Mouse (Mus musculus): Measurements from ENCODE around the gene Acot4. TPM values are rescaled to one million over a fixed set of nuclear protein-coding genes. Genes with fewer than 3 reads are reported as not detected.

Gene Acot4
- polyA plus RNA-seq, 1 experiment, result 0.39 TPM

DNA sequence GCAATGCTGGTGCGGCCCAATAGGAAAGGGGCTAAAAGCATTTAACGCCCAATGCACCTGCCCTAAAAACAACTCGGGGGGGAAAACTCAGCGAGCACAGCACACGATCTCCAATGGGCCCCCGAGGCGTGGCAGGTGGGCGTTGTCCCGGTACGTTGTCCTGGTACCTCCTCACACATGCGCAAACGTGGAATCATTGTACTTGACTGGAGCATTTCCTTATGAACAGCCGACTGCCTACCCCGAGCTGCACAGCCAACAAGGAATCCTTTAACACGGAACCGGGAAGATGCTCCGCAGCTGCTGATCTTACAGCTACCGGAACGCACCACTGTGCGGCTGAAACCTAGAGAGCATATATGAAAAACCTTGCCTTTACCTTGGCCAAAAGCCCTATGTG lies 24.2 kb downstream of the Acot4 start:
- Histone ChIP-seq H3K4me3 (ENCODE audit: low read depth, low read length) (no peak overlapping the region), H3K4me1 (ENCODE audit: control insufficient read depth, insufficient read depth, low read length) (no peaks in the 10 kb centered on the region), H3K9me3 (replicated peaks; ENCODE audit: control insufficient read depth, insufficient read depth, low read length, poor library complexity, severe bottlenecking) (no peaks in the 10 kb centered on the region), H3K27ac (ENCODE audit: insufficient read depth, low read length) (no peak overlapping the region), H3K36me3 (ENCODE audit: control insufficient read depth, insufficient read depth, low read length, poor library complexity, severe bottlenecking) (no peaks in the 10 kb centered on the region), H3K27me3 (ENCODE audit: control insufficient read depth, insufficient read depth, low read length, poor library complexity, severe bottlenecking) (no peaks in the 10 kb centered on the region; the same call in 1 of the 2 replicates), H3K9ac (ENCODE audit: low read depth, poor library complexity, severe bottlenecking) (no peak overlapping the region)
- TF ChIP-seq EP300 (IDR thresholded peaks at IDR 0.05; ENCODE audit: insufficient read depth, low read depth, low read length) (0 out of 2 replicates have a peak, but pooled peaks have one; percentile 15), CTCF (IDR thresholded peaks at IDR 0.05; ENCODE audit: low read depth, low read length) (no peak)

DNA sequence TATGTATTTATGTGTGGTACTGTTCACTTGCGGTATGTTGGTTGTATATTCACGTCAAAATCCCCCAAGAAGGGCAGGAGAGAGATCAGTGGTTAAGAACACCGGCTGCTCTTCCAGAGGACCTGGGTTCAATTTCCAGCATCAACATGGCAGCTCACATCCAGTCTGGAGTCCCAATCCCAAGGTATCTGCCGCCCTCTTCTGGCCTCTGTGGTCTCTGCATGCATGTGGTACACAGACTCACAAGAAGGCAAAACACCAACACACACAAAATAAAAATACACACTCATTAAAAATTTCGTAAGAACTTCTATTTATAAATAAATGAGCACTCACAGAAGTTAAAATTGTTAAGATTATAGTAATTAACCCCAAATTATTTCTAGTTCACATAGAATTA lies 25.0 kb downstream of the Acot4 start:
- H3K27me3 ChIP-seq (ENCODE audit: control insufficient read depth, insufficient read depth, low read length, poor library complexity, severe bottlenecking), result no peaks in the 10 kb centered on the region; the same call in 1 of the 2 replicates
- H3K27ac ChIP-seq (ENCODE audit: insufficient read depth, low read length), result no peak overlapping the region
- H3K4me3 ChIP-seq (ENCODE audit: low read depth, low read length), result no peak overlapping the region
- no peaks in the 10 kb centered on the region for H3K4me1 ChIP-seq (ENCODE audit: control insufficient read depth, insufficient read depth, low read length)
- no peaks in the 10 kb centered on the region for H3K36me3 ChIP-seq (ENCODE audit: control insufficient read depth, insufficient read depth, low read length, poor library complexity, severe bottlenecking)
- no peaks in the 10 kb centered on the region for H3K9me3 ChIP-seq (replicated peaks; ENCODE audit: control insufficient read depth, insufficient read depth, low read length, poor library complexity, severe bottlenecking)
- TF ChIP-seq POLR2A (IDR thresholded peaks at IDR 0.05; ENCODE audit: insufficient read depth, low read length) (no peak), CTCF (IDR thresholded peaks at IDR 0.05; ENCODE audit: low read depth, low read length) (peak; percentile 92), EP300 (IDR thresholded peaks at IDR 0.05; ENCODE audit: insufficient read depth, low read depth, low read length) (no peak)
- H3K9ac ChIP-seq (ENCODE audit: low read depth, poor library complexity, severe bottlenecking), result no peak overlapping the region

DNA sequence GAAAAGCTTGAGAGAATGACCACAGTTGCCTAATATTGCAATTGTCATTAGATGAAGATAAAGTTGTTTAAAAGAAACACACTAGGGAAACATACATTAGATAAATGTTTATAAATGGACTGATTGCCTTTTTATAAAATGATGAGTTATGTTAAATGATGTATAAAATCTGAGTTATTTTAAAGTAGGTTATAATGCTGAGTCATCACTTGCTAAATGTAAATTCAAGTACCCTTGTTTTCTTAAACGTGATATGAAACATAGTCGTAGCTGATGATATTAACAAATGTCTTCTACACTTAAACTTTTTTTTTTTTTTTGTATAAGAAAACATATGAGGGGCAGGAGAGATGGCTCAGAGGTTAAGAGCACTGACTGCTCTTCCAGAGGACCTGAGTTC lies 25.7 kb downstream of the Acot4 start:
- H3K36me3 ChIP-seq (ENCODE audit: control insufficient read depth, insufficient read depth, low read length, poor library complexity, severe bottlenecking), result no peaks in the 10 kb centered on the region
- no peaks in the 10 kb centered on the region for H3K9me3 ChIP-seq (replicated peaks; ENCODE audit: control insufficient read depth, insufficient read depth, low read length, poor library complexity, severe bottlenecking)
- no peak for TF ChIP-seq CTCF (IDR thresholded peaks at IDR 0.05; ENCODE audit: low read depth, low read length)
- TF ChIP-seq EP300 (IDR thresholded peaks at IDR 0.05; ENCODE audit: insufficient read depth, low read depth, low read length), result no peak
- no peak for TF ChIP-seq POLR2A (IDR thresholded peaks at IDR 0.05; ENCODE audit: insufficient read depth, low read length)
- no peaks in the 10 kb centered on the region for H3K4me1 ChIP-seq (ENCODE audit: control insufficient read depth, insufficient read depth, low read length)
- H3K4me3 ChIP-seq (ENCODE audit: low read depth, low read length), result no peak overlapping the region
- H3K9ac ChIP-seq (ENCODE audit: low read depth, poor library complexity, severe bottlenecking), result no peak overlapping the region
- H3K27ac ChIP-seq (ENCODE audit: insufficient read depth, low read length), result no peak overlapping the region
- no peaks in the 10 kb centered on the region; the same call in 1 of the 2 replicates for H3K27me3 ChIP-seq (ENCODE audit: control insufficient read depth, insufficient read depth, low read length, poor library complexity, severe bottlenecking)

DNA sequence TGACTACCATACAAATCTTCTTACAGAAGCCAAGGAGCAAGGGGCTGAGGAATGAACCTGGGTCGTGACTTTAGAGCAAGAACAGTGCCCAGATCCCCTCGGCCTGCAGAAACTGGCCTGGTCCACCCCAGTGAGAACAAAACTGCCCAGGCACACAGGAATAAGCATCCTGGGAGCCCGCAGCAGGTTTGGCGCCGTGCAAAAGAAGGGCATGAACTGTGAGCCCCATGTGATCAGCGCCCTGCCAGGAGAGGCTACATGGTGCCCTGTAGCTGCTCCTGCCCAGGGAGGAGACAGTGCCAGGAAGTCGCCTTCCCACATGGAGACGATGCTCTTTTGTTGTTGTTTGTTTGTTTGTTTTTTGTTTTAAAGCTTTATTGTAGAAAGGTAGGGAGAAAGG lies 26.4 kb downstream of the Acot4 start:
- TF ChIP-seq CTCF (IDR thresholded peaks at IDR 0.05; ENCODE audit: low read depth, low read length) (no peak), POLR2A (IDR thresholded peaks at IDR 0.05; ENCODE audit: insufficient read depth, low read length) (no peak), EP300 (IDR thresholded peaks at IDR 0.05; ENCODE audit: insufficient read depth, low read depth, low read length) (no peak)
- no peak overlapping the region for H3K27ac ChIP-seq (ENCODE audit: insufficient read depth, low read length)
- H3K9ac ChIP-seq (ENCODE audit: low read depth, poor library complexity, severe bottlenecking), result no peak overlapping the region
- H3K4me3 ChIP-seq (ENCODE audit: low read depth, low read length), result no peak overlapping the region
- no peaks in the 10 kb centered on the region; the same call in 1 of the 2 replicates for H3K27me3 ChIP-seq (ENCODE audit: control insufficient read depth, insufficient read depth, low read length, poor library complexity, severe bottlenecking)
- H3K36me3 ChIP-seq (ENCODE audit: control insufficient read depth, insufficient read depth, low read length, poor library complexity, severe bottlenecking), result no peaks in the 10 kb centered on the region
- H3K4me1 ChIP-seq (ENCODE audit: control insufficient read depth, insufficient read depth, low read length), result no peaks in the 10 kb centered on the region
- H3K9me3 ChIP-seq (replicated peaks; ENCODE audit: control insufficient read depth, insufficient read depth, low read length, poor library complexity, severe bottlenecking), result no peaks in the 10 kb centered on the region

DNA sequence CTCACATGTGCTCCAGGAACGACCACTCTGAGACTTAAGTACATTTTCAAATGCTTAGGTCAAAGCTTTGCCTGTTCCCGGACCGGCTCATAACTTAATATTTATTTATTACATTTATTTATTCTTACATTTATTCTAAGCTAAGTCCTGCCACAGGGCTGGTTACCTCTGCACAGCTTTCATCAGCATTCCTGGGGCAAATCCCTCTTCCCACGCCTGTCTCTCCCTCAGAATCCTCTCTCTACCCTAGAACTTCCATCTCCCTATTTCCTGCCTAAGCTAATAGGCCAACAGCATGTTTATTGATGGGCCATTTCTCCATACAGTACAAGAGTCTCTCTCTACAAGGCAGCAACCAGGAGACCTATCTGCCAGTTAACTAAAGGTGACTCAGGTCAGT lies 29.6 kb downstream of the Acot4 start:
- Histone ChIP-seq H3K9ac (ENCODE audit: low read depth, poor library complexity, severe bottlenecking) (no peak overlapping the region), H3K27me3 (ENCODE audit: control insufficient read depth, insufficient read depth, low read length, poor library complexity, severe bottlenecking) (peaks cover 2% of the 10 kb centered on the region; the same call in 1 of the 2 replicates)

DNA sequence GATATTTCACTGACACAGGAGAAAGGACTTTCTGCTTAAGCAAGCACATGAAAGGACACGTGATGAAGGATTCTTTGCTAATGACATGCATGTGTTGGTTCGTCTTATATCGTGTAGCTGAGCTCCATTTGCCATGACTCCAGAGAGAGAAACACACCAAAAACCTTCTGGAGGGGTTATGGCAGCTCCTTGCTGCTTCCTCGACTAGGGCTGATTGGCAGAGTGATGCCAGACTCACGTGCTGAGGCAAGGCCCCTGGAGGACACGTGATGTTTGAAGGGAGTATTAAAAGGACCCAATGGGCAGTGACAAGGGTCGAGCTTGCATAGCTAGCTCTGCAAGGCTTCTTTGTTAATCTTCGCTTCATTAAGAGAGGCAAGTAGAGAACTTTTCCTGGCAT lies 30.1 kb downstream of the Acot4 start:
- no peak overlapping the region for H3K4me3 ChIP-seq (ENCODE audit: low read depth, low read length)
- H3K36me3 ChIP-seq (ENCODE audit: control insufficient read depth, insufficient read depth, low read length, poor library complexity, severe bottlenecking), result no peaks in the 10 kb centered on the region
- no peak overlapping the region for H3K27ac ChIP-seq (ENCODE audit: insufficient read depth, low read length)
- TF ChIP-seq EP300 (IDR thresholded peaks at IDR 0.05; ENCODE audit: insufficient read depth, low read depth, low read length) (no peak), POLR2A (IDR thresholded peaks at IDR 0.05; ENCODE audit: insufficient read depth, low read length) (no peak), CTCF (IDR thresholded peaks at IDR 0.05; ENCODE audit: low read depth, low read length) (no peak)
- H3K4me1 ChIP-seq (ENCODE audit: control insufficient read depth, insufficient read depth, low read length), result no peaks in the 10 kb centered on the region
- no peaks in the 10 kb centered on the region for H3K9me3 ChIP-seq (replicated peaks; ENCODE audit: control insufficient read depth, insufficient read depth, low read length, poor library complexity, severe bottlenecking)
- no peak overlapping the region for H3K9ac ChIP-seq (ENCODE audit: low read depth, poor library complexity, severe bottlenecking)
- peaks cover 2% of the 10 kb centered on the region; the same call in 1 of the 2 replicates for H3K27me3 ChIP-seq (ENCODE audit: control insufficient read depth, insufficient read depth, low read length, poor library complexity, severe bottlenecking)

More for the DNA sequence above, 29.6 kb downstream of the Acot4 start:
- no peaks in the 10 kb centered on the region for H3K36me3 ChIP-seq (ENCODE audit: control insufficient read depth, insufficient read depth, low read length, poor library complexity, severe bottlenecking)
- H3K9me3 ChIP-seq (replicated peaks; ENCODE audit: control insufficient read depth, insufficient read depth, low read length, poor library complexity, severe bottlenecking), result no peaks in the 10 kb centered on the region
- H3K4me3 ChIP-seq (ENCODE audit: low read depth, low read length), result no peak overlapping the region
- no peaks in the 10 kb centered on the region for H3K4me1 ChIP-seq (ENCODE audit: control insufficient read depth, insufficient read depth, low read length)
- TF ChIP-seq POLR2A (IDR thresholded peaks at IDR 0.05; ENCODE audit: insufficient read depth, low read length) (no peak), EP300 (IDR thresholded peaks at IDR 0.05; ENCODE audit: insufficient read depth, low read depth, low read length) (no peak), CTCF (IDR thresholded peaks at IDR 0.05; ENCODE audit: low read depth, low read length) (no peak)
- H3K27ac ChIP-seq (ENCODE audit: insufficient read depth, low read length), result no peak overlapping the region

All from ES-Bruce4 (cell line).